Mouse (Mus musculus) layer of hippocampus, postnatal 36 days (tissue): Measurements from ENCODE around the gene Lipe. TPM values are rescaled to one million over a fixed set of nuclear protein-coding genes. Genes with fewer than 3 reads are reported as not detected.

ENCODE experiments used
- DNase-seq, 2 experiments: peaks; one replicate each; pipeline ENCODE4 v3.0.0; 2022
- total RNA-seq, 2 experiments: library from RNA; stranded (reverse); gene quantifications; 2 replicates each; pipeline ENCODE4 v1.2.3; 2021

Gene Lipe
- total RNA-seq, 2 experiments from 2014 or later: 7.3 to 10.4 TPM

GRCm38 (mm10) chr7:25358721-25359206 is 39.7 kb downstream of the Lipe start:
- DNase-seq: no peak

GRCm38 (mm10) chr7:25348861-25349260 is 49.6 kb downstream of the Lipe start:
- no peak for DNase-seq

DNA sequence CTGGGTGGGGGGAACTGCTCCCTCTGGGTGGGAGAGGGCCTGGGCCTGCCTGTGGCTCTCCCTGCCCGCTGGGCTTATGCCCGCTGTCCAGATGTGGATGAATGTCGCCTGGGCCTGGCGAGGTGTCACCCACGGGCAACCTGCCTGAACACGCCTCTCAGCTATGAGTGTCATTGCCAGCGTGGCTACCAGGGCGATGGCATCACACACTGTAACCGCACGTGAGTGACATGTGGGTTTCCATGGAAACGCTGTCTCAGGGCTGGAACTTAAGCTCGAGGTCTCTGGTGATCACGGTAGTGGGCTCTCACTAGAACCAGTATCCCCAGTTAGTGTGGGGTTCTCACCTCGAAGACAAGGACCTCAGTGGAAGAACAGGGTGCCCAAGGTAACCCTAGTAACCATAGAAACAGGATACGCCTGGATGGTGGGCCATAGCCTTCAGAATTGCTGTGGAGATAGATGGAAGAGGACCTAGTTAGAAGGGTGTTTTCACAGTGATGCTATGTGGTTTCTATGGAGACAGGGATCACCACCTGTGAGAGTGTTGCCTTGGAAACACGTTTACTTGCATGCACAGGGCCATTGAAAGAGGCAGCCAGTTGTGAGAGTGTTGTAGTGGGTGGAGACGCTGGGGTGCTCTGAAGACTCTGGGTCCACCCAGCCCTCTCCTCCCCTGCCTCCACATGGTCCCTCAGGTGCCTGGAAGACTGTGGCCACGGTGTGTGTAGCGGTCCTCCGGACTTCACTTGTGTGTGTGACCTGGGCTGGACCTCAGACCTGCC is 57.3 kb downstream of the Lipe start:
- no peak for DNase-seq

DNA sequence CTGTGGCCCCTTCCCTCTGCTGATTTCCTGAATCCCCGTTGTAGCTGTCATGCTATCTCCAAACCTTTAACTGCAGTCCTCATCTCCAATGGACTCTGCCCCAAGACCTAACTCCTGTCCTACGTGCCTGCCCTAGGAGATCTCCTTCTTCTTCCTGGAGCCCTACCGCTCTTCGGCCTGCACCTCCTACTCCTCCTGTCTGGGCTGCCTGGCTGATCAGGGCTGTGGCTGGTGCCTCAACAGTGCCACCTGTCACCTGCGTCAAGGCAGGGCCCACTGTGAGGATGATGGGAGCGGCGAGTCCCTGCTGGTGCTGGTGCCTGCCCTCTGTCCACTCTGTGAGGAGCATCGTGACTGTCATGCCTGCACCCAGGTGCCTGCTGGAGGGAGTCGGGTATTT is 59.2 kb downstream of the Lipe start:
- DNase-seq: no peak

DNA sequence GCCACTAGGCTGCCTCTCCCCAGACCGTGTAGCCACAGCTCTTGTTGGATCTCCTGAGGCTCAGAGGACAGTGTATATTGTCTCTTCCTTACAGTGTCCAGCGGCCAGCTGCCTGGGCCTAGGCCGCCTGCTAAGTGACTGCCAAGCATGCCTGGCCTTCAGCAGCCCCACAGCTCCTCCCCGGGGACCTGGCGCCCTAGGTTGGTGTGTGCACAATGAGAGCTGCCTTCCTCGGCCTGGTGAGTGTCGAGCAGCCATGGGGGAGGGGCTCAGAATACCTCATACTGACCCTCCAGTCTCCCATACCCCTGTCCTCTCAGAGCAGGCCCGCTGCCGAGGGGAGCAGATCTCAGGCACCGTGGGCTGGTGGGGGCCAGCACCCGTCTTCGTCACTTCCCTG is 64.0 kb downstream of the Lipe start:
- DNase-seq: no peak

- DNase-seq: peak; percentile 51 to 52
These were observed 64.8 kb downstream of the Lipe start for GRCm38 (mm10) chr7:25333596-25334307.

Other genes starting within 250 kb of the Lipe start
- 1 to 10 TPM; 9.4 to 9.6 TPM for gene Pou2f2, start 219.0 kb downstream of the Lipe start, total RNA-seq
- gene Dedd2, start 178.1 kb downstream of the Lipe start, total RNA-seq: 10 to 100 TPM; 26.1 to 28.0 TPM
- 10 to 100 TPM; 11.6 to 12.5 TPM for gene Zfp526, start 177.3 kb downstream of the Lipe start, total RNA-seq
- 100 to 1,000 TPM; 195 to 201 TPM for gene Gsk3a, start 160.9 kb downstream of the Lipe start, total RNA-seq
- gene Erf, start 147.9 kb downstream of the Lipe start, total RNA-seq: 10 to 100 TPM; 34.3 to 35.4 TPM
- 100 to 1,000 TPM; 173 to 213 TPM for gene Cic, start 131.0 kb downstream of the Lipe start, total RNA-seq
- gene Pafah1b3, start 100.7 kb downstream of the Lipe start, total RNA-seq: 10 to 100 TPM; 21.2 to 25.9 TPM
- gene Prr19, start 97.3 kb downstream of the Lipe start, total RNA-seq: not detected
- gene Tmem145, start 92.6 kb downstream of the Lipe start, total RNA-seq: 10 to 100 TPM; 24.5 to 26.0 TPM
- gene Megf8, start 81.5 kb downstream of the Lipe start, total RNA-seq: 10 to 100 TPM; 95.3 to 95.9 TPM
- gene Cnfn, start 29.0 kb downstream of the Lipe start, total RNA-seq: not detected
- not detected for gene Cxcl17, start 14.2 kb upstream of the Lipe start, total RNA-seq
- 1 to 10 TPM; 2.8 to 3.0 TPM for gene Ceacam1, start 78.9 kb upstream of the Lipe start, total RNA-seq
- under 1 TPM; 0.20 to 0.52 TPM for gene Ceacam2, start 141.1 kb upstream of the Lipe start, total RNA-seq
- under 1 TPM in 1 of 2 experiments, not detected in 1; 0.40 TPM for gene Erich4, start 217.2 kb upstream of the Lipe start, total RNA-seq
- 10 to 100 TPM; 50.1 to 51.4 TPM for gene Dmac2, start 220.7 kb upstream of the Lipe start, total RNA-seq
- gene B3gnt8, start 227.9 kb upstream of the Lipe start, total RNA-seq: 1 to 10 TPM; 1.6 to 1.8 TPM